Mouse (Mus musculus) adrenal gland (tissue): ENCODE measurements at regions not wholly inside any gene's neighbourhood (a gene's known extent, or its start where the extent isn't known, plus 50 kb on each side); places are given as distances from the start of the nearest gene placed in this dataset.

Source experiments
- intact Hi-C: fragments of 180-260 bp; cut with DNase I; formaldehyde crosslinking; loops from one replicate; pipeline ENCODE4 v1.15.1; 2025

DNA sequence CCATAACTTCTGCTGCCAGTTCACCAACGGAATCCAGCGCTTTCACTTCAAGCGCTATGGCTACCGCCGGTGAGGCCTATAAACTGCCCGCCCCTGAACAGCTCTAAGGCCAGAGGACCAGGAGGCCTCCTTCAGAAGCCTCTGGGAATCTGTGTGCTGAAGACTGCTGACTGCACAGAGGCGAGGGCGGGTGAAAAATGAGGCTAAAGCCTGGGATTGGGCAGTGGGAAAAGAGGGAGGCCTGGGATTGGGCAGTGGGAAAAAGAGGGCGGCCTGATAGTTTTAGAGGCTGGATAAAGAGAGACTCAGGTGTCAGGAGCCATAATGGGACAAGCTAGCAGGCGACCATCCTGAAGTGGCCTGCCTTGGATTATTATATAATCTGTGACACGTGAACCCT lies 80.8 kb downstream of the Plekhb2 start:
- intact Hi-C loops = no loop called here

DNA sequence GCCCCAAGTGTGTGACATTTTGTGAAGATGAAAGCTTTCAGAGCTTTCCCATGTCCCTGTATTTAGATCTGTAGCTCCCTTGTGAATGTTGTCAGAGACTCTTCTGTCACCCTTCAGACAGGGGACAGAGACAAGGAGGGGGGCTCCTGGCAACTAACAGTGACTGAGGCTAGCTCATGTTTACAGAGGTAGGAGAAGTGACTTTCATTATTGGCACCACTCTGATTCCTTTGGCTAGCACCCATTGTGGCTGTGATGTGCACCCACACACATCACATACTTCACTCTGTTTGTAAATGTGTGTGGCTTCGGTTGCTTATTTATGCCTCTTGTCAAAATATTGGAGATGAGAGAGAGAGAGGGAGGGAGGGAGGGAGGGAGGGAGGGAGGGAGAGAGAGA lies 93.4 kb downstream of the Plekhb2 start:
- intact Hi-C loops = no loop called here

DNA sequence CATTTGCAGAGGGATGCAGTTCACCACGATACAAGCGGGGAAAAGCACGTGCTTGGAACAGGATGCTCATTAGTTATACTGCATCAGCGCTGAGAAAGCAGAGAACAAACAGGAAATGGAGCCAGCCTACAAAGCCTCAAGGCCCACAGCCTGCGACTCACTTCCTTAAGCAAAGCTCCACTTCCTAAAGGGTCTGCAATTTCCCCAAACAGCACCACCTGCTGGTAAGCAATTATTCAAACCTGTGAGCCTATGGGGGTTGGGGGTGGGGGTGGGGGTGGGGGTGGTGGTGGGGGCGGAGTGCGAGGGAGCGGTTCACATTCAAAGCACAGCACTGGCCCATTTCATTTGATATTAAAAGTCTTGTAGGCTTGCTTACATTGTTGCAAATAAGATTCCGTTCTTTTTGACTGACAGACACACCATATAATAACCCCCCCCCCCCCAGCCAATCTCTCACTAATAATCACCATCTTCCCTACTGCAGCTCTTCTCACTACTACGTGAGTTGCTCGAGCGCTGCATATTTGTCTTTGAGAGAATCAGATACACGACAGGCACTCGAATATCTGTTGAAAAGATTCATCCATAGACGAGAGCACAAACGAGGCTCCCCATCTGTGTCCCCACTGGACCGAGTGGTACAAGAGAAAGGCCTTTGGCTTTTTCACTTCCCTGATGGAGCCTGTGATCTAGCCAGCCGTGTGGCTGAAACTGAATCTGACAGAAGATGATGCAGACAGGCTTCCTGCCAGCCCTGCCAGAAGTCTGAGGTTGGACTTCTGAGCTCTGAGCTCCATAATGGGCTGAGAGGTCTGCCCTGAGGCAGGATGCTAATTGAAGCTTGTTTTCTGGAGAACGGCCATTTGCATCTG lies 112.1 kb downstream of the Plekhb2 start:
- intact Hi-C loops = no loop called here

DNA sequence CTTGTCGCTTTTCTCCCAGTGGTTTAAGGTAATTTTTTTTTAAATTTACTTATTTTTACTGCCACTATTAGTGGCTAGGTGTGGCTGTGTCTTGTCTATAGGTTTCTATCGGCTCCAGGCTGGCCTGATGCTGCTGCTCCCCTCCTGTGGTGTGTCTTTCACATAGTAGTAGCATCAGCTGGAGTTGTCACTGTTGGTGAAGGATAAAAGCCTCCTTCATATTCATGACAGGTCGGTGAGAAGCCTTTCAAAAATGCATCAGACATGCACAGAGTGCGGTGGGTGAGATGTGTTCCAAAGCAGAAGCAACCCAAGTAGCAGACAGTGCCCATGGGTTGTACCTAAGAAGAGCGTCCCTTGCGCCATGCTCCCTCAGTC lies 112.7 kb downstream of the Plekhb2 start:
- intact Hi-C loops = no loop called here

DNA sequence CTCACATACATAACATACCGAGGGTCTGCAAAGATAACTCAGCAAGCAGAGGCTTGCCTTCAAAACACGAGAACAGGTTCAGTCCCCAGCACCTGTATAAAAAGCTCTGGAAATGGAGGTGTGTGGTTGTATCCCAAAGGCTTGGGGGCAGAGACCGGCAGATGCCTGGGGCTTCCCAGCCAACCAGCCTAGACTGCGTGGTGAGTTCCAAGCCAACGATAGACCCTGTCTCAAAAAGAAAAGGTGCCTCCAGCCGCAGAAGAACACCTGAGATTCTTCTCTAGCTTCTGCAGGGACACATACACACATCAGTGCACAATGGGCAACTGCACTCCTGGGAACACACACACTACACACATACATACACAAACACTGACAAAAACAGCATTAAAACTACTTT lies 125.0 kb downstream of the Plekhb2 start:
- intact Hi-C loops = no loop called here

DNA sequence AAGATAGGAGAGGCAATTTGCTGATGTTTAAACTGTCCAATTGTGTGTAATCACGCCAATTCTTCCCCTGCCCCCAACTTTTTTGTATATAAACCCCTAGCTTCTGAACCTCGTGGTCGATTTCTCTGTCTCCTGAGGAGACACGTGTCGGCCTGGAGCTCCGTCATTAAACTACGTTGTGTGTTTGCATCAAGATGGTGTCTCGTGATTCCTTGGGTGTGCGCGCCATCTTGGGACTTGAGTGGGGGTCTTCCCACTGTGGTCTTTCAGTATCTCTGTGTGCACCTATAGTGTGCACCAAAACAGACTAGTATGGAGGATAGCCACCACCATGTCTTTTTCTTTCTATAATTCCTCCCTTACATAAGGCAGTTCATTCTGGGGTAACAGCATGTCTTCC lies 128.4 kb downstream of the Plekhb2 start:
- intact Hi-C loops = no loop called here

DNA sequence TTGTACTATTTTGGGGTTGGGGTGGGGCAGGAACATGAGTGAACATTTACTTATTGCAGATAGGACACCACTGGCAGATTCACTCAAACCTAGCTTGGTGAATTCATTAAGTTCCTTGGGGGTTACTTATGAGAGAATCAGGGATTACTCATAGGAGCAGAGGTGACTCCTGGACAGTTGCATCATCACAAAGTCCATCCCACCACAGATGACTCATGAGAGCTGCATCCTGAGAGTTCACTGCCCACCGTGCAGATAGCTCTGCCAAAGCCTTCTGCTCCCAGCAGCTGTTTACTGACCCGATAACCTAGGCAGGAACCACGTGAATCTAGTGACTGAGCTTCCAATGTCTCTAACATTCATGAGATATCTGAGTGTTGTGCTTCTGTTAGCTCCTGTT lies 129.6 kb downstream of the Plekhb2 start:
- intact Hi-C loops = no loop called here

DNA sequence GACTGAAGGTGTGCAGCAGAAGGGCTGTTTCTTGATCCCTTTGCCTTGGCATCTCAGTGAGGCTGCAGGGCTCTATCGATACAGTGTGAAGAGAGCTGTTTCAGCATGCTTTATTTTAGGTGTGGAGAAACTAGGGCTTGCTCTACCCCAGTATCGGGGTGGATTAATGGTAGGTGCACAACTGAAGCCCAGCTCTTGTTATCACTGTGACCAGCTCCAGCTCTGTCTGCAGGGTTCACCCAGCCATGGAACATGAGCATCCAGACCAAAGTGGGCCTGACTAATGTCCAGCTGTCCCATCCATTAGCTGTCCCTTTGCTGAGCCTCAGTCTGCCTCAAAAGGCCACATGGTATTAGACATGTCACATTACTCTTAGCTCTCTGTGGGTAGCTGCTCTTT lies 132.2 kb downstream of the Plekhb2 start:
- intact Hi-C loops = no loop called here

DNA sequence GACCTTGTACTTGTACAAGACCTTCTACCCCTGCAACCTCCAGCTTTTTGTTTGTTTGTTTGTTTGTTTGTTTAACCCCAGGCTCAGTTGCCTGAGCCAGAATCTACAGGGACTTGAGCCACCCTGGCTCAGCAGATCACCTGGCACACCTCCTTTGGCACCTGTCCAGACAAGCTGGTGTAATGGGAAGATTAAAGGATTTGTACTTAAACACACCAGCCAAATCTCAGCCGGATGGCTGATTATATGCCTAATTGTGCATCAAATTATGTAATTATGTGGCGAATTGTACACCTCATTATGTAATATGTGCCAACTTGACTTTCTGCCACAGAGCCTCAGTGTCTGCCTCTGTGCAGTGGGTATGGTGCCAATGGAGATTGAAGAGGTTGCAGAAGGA lies 133.2 kb downstream of the Plekhb2 start:
- intact Hi-C loops = no loop called here

DNA sequence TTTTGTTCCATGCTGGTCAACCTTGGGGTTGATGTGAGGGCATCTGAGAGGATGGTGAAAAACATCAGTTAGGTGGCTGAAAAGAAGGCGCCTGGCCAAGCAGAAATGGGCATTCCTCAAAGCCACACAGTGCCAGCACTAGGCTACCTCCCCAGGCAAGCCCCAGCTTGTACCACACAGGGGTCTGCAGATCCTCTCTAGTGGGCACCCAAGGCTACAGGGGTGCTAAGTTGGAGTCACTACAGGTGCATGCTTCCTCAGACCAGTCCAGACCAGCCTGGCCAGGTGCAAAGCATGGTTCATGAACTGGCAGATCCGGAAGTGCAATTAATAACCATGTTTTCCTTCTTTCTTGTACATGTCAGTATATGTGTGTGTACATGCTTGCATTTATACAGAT lies 137.1 kb downstream of the Plekhb2 start:
- intact Hi-C loops = no loop called here

DNA sequence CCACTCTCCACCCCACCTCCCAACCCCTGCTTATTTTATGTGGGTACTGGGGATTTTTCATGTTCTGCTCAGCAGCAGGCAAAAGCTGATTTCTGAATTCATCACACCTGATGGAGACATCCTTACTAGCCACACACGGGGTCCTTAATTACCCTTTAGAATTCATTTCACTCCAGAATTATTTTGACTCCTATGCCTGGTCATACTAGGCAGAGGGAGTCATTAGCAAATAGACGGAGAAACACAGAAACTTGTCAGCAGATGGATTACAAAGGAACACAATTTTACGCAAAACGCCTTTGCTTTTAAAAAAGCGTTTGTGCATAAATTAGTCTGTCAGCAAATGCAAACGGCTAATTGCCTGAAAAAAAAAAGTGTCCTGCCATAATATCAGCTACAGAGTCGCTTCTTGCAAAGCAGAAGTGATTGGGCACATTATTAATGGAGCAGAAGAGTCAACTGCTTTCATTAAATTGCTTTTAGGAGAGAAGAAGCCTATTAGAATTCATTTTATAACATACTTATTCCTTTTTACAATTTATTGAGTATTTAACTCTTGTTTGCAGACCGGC lies 138.0 kb downstream of the Plekhb2 start:
- intact Hi-C loops = no loop called here

DNA sequence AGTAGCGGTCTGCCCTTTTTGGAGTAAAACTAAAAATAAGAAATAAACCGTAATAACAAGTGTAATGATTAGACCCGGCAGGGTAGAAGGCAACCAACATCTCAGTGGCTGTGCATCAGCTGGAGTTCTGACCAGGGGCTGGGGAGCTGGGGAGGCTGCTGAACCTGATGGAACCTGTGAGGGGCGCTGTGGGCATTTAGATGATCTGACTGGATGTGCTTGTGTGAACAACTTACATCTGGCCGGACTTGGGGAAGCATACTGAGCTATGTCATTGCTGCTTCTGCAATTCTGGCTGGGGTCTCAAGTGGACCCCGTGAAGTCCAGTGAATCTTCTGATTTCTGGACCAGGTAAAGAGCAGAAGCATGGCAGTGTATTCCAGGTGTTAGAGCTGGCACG lies 138.4 kb downstream of the Plekhb2 start:
- intact Hi-C loops = no loop called here

DNA sequence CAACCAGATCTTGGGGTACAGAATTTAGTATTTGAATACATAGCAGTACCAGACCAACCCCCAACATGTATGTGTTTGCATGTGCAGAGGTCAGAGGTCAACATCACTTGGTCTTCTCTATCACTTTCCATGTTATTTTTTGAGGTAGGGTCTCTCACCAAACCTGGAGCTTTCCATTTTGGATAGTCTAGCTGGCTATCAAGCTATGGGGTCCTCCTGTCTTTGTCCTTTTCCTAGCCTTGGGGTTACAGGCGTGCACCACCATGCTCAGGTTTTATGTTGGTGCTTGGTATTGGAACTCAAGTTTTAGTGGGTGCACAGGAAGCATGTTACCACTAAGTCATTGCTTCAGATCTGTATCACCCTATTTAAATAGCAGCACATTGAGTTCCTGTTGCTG lies 151.0 kb downstream of the Plekhb2 start:
- intact Hi-C loops = no loop called here

DNA sequence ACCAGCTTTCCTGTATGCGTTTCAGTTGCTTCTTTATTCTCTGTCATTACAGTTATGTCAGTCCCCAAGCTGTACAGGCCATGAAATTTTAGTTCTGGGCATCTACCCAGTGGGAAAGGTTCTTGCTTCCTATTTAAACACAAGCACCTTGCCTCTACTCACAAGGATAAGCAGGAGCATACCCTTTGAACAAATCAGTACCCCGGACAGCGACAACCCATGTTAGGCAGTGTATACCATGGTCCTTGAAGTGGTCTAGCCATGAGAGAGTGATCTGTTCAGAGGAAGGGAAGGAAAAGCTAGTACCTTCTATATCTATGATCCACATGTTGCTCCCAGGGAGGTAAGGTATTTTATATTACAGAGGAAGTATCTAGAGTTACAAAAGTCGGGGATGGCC lies 167.7 kb downstream of the Plekhb2 start:
- intact Hi-C loops = no loop called here

DNA sequence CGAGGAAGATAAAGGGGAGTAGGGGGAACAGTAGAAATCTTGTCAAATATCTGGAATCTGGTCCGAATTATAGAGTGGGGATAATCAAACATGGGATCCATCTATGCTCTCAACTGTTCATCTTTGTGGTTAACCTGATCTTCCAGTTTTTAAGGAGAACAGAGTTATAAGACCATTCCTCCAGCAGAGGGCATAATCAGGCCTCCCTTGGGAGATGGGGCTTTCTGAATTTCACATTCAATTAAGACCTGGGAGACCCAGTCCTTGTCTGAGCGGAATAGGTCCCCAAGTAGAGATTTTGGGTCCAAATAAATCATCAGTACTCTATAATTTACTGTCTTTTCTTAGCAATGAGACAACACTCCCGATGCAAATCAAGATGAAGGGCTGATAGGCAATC lies 182.8 kb downstream of the Plekhb2 start:
- intact Hi-C loops = loop anchor here (5.0 kb wide), 2 partner anchors 355 to 435 kb away; no protein-coding TSS in a partner anchor

DNA sequence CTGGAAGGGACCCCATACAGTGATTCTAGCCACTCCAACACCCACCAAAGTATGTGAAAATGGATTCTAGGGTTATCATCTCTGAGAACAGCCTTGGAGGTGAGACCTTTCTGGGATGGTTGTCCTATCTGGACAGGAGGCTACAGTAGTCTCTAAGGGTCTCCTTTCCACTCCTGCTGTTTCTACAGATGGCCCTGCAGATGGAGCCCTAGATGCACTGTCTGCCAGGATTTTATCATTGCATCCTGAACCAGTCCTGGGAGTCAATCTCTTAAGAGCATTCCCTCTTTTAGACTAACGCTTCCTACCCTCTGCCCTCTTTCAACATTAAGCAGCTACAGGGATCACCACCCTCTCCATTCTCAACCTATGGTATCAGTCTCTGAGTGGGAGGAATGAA lies 223.0 kb downstream of the Plekhb2 start:
- intact Hi-C loops = no loop called here

DNA sequence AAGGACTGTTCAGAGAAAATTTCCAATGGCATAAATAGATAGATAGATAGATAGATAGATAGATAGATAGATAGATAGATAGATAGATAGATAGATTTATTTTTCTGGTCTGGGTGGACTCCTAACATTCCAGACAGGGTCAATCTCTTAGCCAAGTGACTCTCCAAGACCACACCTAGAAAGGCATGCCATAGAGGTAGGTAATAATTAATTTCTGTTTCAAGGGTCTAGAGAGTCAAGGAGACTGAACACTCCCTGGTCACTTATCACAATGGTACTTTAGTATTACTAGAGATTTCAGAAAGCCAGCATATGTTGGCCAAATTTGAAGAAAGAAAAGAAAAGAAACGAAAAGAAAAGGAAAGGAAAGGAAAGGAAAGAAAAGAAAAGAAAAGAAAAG lies 245.1 kb downstream of the Plekhb2 start:
- intact Hi-C loops = no loop called here

DNA sequence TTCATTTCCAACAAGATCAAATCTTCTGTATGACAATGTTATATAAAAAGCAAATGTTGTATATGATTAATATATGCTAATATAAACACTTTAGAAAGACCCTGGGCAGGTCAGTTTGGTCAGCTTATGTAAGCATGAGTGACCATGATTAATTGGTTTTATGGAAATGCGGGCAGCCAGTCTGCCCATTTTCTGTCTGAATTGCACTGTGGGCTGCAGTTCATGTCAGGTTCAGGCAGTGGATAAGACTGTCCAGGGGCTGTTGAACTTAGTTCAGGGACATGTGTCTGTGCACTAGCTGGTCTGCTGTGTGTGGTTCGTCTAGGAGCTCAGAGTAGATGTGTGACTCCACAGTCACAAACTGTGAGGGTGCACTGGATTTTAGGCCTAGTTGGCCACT lies 246.0 kb downstream of the Plekhb2 start:
- intact Hi-C loops = no loop called here

DNA sequence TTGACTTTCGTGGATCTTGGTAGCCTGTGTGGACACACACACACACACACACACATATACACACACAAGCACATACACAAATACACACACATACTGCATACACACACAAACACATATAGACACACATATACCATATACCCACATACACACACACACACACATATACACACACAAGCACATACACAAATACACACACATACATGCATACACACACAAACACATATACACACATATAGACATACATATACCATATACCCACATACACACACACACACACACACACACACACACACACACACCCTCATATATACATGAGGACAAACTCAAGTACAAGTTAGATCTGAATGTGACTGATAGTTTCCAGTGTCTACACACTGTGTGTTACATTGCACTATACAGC lies 256.9 kb downstream of the Plekhb2 start:
- intact Hi-C loops = no loop called here

DNA sequence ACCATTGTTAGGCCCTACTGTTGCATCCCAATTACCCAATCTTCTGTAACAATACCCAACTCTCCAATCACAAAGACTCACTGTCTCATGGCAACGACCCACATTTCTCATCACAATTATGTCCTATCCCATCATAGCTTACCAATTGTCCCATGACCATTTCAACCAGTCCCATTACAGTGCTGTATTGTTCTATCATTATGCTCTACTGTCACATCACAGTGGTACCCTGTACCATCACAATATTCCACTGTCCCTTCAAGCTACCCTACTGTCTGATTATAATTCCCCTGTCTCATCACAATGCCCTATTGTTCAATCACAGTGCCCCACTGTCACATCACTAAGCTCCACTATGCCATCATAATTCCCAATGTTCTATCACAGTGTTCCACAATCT lies 260.0 kb downstream of the Plekhb2 start:
- intact Hi-C loops = no loop called here

DNA sequence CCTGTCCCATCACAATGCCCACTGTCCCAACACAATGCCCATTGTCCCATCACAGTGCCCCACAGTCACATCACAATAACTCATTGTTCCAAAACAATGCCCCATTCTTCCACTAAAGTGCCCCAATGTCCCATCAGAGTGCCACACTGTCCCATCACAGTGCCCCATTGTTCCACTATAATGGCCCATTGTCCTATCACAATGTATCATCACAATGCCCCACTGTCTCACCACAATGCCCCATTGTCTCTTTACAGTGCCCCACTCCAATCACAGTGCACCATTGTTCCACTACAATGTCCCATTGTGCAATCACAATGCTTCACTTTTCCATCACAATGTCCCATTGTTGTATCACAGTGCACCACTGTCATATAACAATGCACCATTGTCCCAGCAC lies 265.7 kb downstream of the Plekhb2 start:
- intact Hi-C loops = no loop called here

DNA sequence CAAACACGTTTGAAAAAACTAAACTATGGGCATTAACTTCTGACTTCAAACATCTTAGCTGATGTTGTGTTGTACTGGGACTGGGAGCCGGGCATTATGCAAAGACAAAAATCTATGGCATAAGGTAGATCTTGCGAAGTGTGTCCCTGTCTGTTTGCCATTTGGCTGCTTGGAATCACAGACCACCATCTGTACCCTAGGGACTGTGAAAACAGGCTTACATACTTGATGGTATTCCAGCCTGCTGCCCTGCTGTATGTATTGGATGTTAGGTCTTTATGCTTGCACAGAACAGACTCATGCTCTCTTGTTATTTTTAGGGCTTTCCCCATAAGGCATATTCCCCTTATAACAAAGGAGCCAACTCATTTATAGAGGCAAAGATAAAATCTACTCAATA lies 288.1 kb downstream of the Plekhb2 start:
- intact Hi-C loops = no loop called here

DNA sequence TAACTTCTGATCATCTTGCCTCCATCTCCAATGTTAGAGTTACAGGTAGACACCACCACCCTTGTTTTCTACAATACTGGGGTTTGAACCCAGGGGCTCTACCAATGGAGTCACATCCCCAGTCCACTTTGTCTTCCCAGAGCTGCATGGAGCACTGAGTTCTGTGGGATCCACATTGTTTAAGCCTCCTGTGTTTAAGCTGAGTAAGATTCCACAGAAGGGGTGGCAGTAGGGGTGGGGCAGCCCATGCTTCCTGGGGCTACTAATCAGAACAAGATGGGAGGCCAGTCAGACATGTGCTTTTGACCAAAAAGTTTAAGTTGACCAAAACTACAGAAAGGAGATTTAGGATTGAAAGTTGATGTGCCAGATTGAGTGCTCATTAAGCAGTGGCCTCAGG lies 299.3 kb downstream of the Plekhb2 start:
- intact Hi-C loops = no loop called here
